Mouse (Mus musculus): ENCODE data around the gene March8. TPM values are rescaled to one million over a fixed set of nuclear protein-coding genes. Genes with fewer than 3 reads are reported as not detected.

March8 gene
- total RNA-seq (2023), result 1 to 10 TPM; 1.2 to 2.8 TPM

DNA sequence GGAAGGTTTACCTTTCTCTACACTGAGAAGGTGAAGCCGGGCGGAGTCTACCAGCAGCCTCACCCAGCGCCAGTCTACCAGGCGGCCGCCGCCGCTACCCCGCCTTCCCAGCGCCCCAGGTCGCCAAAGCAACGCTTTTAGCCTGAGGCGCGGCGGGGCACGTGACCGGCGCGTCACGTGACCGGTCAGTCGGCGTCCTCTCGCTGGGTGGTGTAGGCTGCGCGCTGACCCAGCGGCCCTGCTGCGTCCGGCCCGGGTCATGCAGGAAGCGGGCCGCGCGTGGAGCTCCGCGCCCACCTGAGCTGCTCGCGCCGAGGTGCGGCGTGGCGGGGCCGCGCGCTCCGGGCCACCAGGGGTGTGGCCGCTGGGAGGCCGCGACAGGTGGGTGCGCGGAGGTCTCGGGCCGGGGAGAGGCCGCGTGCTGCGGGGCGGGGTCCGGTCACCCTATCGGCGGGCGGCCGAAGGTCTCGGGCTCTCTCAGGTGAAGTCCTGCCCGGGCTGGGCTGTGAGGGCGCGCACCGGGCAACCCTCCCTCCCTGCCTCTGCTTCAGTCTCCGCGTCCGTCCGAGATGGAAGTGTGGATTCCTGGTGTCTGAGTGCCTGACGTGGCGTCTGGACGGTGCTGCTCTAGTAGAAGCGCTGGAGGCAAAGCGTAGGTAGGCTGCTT is at the start of gene March8:
March8 (plus strand) TSS at position 190 of the 667 bp plus-strand sequence.

Other genes with a start within 250 kb of the March8 start
- gene Tmcc1, start 144.5 kb upstream of the March8 start, total RNA-seq (2023), result 10 to 100 TPM; 43.2 to 46.8 TPM
- 10 to 100 TPM; 95.6 to 98.6 TPM for gene Washc2, start 130.0 kb upstream of the March8 start, total RNA-seq (2023)
- gene Zfand4, start 73.8 kb upstream of the March8 start, total RNA-seq (2023), result 1 to 10 TPM; 2.0 to 4.6 TPM
- gene Alox5, start 123.2 kb downstream of the March8 start, total RNA-seq (2023), result under 1 TPM in 1 of 2 experiments, not detected in 1; 0.70 TPM
- not detected for gene Olfr211, start 151.1 kb downstream of the March8 start, total RNA-seq (2023)
- under 1 TPM in 1 of 2 experiments, not detected in 1; 0.20 TPM for gene Olfr212, start 168.5 kb downstream of the March8 start, total RNA-seq (2023)
- not detected for gene Olfr213, start 200.4 kb downstream of the March8 start, total RNA-seq (2023)
- gene Gm5580, start 213.1 kb downstream of the March8 start, total RNA-seq (2023), result 1 to 10 TPM; 2.8 to 3.5 TPM
- gene Olfr214, start 216.2 kb downstream of the March8 start, total RNA-seq (2023), result not detected
- gene Olfr215, start 246.2 kb downstream of the March8 start, total RNA-seq (2023), result not detected